Mouse (Mus musculus) spleen, postnatal 14 days (tissue): ENCODE data around the gene Prune1.

Source experiments
- DNase-seq, 2 experiments: peaks; one replicate each; pipeline ENCODE4 v3.0.0; 2021 to 2022; ENCODE audit warnings: low spot score in 2 of 2

Gene Prune1

DNA sequence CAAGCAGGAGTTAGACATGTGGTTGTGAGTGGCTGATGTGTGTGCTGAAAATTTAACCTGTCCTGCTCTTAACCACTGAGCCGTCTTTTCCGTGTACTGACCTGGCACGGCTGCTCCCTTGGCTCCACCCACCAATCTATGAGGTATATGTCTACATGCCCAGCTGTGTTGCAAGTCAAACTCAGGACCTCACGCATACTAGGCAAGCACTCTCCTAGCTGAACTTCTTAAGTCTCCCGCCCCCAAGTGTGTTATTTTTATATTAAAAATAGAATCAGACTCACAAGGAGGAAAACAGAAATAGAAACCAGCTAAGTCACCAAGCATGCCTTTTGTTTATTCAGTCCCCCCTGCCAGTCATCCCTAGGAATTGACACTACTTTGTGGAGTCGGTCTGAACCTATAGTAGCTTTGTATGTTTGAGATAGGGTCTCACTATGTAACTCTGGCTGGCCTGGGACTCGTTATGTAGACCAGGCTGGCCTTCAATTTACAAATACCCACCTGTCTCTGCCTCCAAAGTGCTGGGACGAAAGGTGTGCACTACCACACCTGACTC is 44.3 kb downstream of the Prune1 start:
- no peak for DNase-seq

- no peak for DNase-seq
These were observed 46.2 kb downstream of the Prune1 start for GRCm38 (mm10) chr3:95235386-95236301.

GRCm38 (mm10) chr3:95233303-95233980 is 48.4 kb downstream of the Prune1 start:
- DNase-seq, result no peak

DNA sequence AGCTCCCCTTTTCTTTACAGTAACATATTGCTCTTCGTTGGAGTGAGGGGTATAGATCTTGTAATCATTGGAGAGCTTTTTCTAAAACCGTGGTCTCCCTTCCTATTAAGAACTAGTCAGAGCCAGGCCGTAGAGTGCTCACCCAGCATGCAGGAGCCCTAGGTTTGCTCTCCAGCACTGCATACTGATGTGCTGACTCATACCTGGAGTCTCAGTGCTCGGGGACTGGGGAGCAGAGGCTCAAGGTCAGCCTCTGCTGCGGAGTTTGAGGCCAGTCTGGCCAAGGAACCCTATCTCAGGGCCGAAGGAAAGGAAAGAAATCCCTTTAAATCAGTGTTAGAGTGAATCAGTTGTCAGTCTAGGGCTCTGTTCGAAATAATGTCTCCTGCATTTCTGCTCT is 49.1 kb downstream of the Prune1 start:
- DNase-seq, result no peak

GRCm38 (mm10) chr3:95231298-95232221 is 50.3 kb downstream of the Prune1 start, which contains the start of gene Mllt11:
Gene Mllt11 (minus strand): TSS chr3:95232171.
- DNase-seq, result peak; percentile 33 to 48

- DNase-seq, result no peak
These were observed 51.2 kb downstream of the Prune1 start for GRCm38 (mm10) chr3:95230495-95231297.

DNA sequence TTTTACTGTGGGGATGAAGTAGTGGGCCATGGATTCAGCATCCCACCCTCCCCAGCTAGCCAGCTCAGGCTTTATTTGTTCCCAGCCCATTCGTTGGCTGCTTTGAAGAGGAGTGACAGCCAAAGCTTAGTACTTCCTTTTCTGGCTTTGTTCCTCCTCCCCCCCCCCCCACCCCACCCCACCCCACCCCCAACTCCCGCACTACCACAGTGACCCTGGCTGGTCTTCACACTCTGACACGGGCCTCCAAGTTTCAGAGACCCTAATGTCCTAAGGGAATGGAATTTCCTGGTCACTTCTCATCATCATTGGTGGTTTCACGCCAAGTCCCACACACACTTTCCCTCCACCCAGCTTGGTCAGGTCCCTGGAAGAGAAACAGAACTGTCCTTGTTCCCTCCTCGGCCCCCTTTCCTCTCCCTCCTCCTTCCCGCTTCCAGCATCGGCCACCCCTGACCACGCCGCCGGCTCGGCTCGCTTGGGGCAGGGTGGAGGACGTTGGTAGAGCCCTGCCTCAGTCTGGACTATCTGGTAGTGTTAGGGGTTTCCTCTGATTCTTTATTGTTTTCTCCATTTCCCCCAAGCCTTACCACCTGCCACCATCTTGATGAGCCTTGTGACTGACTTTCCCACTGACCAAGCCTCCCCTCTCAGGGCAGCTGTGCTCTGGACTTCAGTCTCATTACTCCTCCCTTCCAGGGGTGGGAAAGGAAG is 51.9 kb downstream of the Prune1 start:
- peak; percentile 27 to 34 for DNase-seq

DNA sequence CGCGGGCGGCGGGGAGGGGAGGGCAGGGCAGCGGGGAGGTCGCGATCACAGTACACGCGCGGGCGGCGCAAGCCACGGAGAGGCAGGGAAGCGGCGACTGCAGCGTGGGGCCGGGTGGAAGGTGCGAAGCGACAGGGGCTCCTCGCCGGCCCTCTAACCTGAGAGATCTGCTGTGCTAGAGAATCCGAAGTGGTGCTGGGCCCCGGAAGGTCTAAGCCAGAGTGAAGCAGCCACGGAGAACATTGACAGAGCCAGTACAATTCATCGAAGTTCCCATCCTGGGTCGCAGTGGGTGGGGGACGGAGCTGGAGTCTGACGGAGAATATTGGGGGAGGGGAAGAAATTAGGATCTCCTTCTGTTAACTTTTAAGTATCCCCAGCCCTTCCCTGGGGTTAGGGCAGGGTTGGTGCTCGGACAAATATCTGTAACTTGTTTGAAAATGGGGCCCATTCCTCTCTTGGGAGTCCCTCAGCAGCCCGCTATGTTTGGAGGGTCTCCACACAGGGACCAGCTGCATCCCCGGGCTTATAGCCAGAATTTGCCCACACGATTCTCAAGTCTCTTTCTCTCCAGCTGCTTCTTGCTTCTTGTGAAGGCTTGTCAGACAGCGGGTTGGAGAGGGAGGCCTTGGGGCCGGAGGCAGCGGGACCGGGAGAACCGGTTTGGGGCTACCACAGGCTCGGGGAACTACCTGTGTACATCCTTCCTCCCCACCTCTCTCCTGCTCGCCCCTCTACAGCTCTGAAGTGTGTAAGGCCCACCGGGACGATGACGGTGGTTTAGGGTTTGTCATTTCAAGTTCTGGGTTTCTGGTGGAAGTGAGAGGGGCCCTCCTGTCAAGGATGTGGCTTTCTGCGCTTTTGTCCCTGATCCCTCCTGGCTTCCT is 52.7 kb downstream of the Prune1 start:
- DNase-seq, result peak; percentile 20 to 34

DNA sequence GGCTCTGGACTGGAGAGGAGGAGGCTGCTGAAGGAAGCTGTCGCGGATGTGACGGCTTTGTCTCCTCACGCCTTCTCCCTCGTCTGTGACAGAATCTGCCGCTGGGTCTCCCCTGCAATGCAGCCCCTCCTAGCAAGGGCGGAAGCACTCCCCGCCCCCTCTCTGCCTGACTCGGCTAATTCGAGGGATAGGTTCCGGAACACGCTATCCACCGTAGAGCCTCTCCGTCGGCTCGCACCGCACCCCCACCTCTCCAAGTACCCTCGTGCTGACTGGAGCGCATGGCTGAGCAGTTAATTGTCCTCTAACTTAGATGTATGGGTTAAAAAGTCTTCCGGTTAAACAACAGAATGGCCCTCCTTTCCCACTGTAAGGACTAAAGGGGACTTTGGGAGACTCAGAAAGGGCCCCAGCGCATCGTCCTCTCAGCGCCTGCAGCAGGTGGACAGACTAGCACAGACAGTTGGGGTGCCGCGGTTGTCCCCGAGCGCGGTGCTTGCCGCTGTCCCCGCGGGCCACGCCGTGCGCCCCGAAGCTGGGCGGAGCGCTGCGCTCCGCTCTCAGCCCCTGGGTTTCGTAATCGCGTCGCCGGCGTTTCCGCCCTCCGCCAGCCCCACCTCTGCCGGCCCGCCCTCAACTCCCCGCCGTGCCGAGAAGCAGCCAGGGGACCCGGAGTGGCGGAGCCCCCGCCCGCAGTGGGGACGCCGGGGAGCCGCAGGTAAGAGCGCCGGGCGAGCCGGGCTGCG is 53.6 kb downstream of the Prune1 start, which contains the start of gene Cdc42se1:
Gene Cdc42se1, plus strand, starts transcription at position 585 of the 746 bp plus-strand sequence.
- peak; percentile 82 to 86 for DNase-seq

- DNase-seq, result no peak
These were observed 54.7 kb downstream of the Prune1 start for GRCm38 (mm10) chr3:95227214-95227613.

DNA sequence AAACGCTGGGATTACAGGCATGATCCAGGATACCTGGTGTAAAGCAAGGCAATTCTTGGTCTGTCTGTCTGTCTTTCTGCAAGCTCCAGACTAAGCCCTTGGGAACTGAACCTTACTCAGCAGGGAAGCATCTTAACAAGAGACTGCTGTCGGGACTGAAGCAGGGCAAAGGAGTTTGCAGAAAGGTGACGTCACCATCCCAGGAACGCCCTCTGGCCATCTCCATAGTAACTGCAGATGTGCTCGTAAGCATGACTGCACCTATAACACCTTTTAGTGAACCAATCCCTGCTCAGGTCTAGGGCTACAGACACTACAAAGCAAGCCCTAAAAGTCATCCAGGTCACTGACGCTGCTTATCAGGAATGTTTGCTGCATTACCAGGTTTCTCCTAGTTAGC is 57.6 kb downstream of the Prune1 start:
- no peak for DNase-seq

- no peak for DNase-seq
These were observed 58.8 kb downstream of the Prune1 start for GRCm38 (mm10) chr3:95223041-95223440.

GRCm38 (mm10) chr3:95218466-95219137 is 63.3 kb downstream of the Prune1 start:
- DNase-seq, result peak in 1 of 2 experiments; percentile 45

GRCm38 (mm10) chr3:95217255-95218134 is 64.4 kb downstream of the Prune1 start, which contains the start of gene Gabpb2:
Gene Gabpb2 (minus strand): TSS chr3:95217916.
- peak; percentile 95 to 96 for DNase-seq

DNA sequence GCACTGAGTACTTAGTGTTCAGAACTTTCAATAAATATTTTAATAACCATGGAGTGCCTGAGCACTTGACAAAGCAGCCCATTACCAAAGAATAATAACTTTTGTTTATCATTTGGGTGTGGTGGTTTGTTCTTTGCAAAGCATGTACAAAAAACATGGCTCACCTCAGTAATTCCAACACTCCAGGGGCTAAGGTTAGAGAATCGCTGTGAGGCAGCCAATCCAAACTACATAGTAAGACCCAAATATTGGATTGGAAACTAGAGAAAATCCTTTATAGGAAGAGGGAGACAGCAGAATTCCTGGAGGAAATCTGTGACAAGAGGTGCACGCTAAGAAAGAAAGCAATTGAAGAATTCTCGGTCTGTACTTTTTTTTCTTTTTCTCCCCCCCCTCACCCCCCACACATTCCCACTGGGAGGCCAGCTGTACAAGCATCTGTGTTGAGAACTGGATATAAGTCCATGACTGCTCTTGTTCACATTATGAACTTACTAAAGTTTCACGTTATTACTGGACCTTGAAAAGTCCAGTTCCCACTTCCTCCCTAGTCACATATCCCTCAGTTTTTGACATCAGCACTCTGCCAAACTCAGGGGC is 65.1 kb downstream of the Prune1 start:
- no peak for DNase-seq

- DNase-seq, result no peak
These were observed 68.3 kb downstream of the Prune1 start for GRCm38 (mm10) chr3:95213609-95213975.
